Mouse (Mus musculus) hindbrain, embryonic 13.5 days (tissue): ENCODE measurements at regions not wholly inside any gene's neighbourhood (a gene's known extent, or its start where the extent isn't known, plus 50 kb on each side); places are given as distances from the start of the nearest gene placed in this dataset.

Experiments used
- ATAC-seq: fragments of 200-750 bp; cut with Nextera tagmentation; 2 replicates; pipeline ENCODE4 v1.8.0; 2017; ENCODE audit warnings: moderate TSS enrichment; ENCODE audit not compliant: low FRiP score
- H3K27ac ChIP-seq: fragments of 300-500 bp; sonication (generic); 2 replicates; pipeline ENCODE4 v1.5.1; 2015; ENCODE audit warnings: inconsistent platforms, mild to moderate bottlenecking, moderate library complexity
- H3K27me3 ChIP-seq: fragments of 300-500 bp; sonication (generic); 2 replicates; pipeline ENCODE4 v1.6.1; 2015; ENCODE audit warnings: mild to moderate bottlenecking, inconsistent platforms
- H3K36me3 ChIP-seq: fragments of 300-500 bp; sonication (generic); 2 replicates; pipeline ENCODE4 v1.6.1; 2015; ENCODE audit warnings: mild to moderate bottlenecking, inconsistent platforms
- H3K4me1 ChIP-seq: fragments of 300-500 bp; sonication (generic); replicated peaks from 2 replicates; pipeline ENCODE4 v1.6.1; 2015; ENCODE audit warnings: inconsistent platforms
- H3K4me2 ChIP-seq: fragments of 300-500 bp; sonication (generic); 2 replicates; pipeline ENCODE4 v1.6.1; 2015; ENCODE audit warnings: inconsistent platforms, mild to moderate bottlenecking, moderate library complexity
- H3K4me3 ChIP-seq: fragments of 300-500 bp; sonication (generic); 2 replicates; pipeline ENCODE4 v1.5.1; 2015; ENCODE audit warnings: mild to moderate bottlenecking, inconsistent platforms
- H3K9ac ChIP-seq: fragments of 300-500 bp; sonication (generic); 2 replicates; pipeline ENCODE4 v1.6.1; 2015; ENCODE audit warnings: mild to moderate bottlenecking, inconsistent platforms
- H3K9me3 ChIP-seq: fragments of 300-500 bp; sonication (generic); 2 replicates; pipeline ENCODE4 v1.6.1; 2016; ENCODE audit warnings: inconsistent platforms
- WGBS: fragments of 180-500 bp; shearing (Covaris S2); methylation state at CpG from one replicate; pipeline ENCODE4 v1.1.7; 2015; 5-methylcytosine and 5-hydroxymethylcytosine counted together

DNA sequence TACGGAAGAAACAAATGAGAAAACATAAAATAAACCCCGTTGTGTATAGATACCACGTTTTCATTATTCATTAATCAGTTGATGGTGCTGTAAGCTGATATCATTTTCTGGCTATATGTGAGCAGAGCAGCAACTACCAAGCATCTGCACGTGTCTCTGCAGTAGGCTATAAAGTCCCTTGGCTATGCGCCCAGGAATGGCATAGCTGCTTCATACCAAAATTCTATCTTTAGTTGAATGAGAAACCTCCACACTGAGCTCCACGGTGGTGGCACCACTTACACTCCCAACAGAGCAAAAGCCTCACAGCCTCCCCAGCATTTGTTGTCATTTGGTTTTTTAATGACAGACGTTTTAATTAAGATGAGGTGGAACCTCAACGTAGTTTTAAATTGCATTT lies 944.4 kb downstream of the Ttll7 start:
- Histone ChIP-seq H3K36me3 (no peaks in the 10 kb centered on the region), H3K9me3 (no peaks in the 10 kb centered on the region), H3K4me1 (no peaks in the 10 kb centered on the region), H3K9ac (no peak overlapping the region), H3K4me2 (no peak overlapping the region), H3K4me3 (no peak overlapping the region), H3K27ac (no peak overlapping the region), H3K27me3 (no peaks in the 10 kb centered on the region)
- WGBS = 84% methylated on average over 8 of the region's 8 CpGs
- no peak for ATAC-seq

- no peak for ATAC-seq
These were observed 942.9 kb downstream of the Ttll7 start for GRCm38 (mm10) chr3:147795116-147795515.

GRCm38 (mm10) chr3:147786555-147786954 lies 934.4 kb downstream of the Ttll7 start:
- no peak for ATAC-seq
- WGBS = 72% methylated on average over 2 of the region's 2 CpGs
- Histone ChIP-seq H3K9me3 (no peaks in the 10 kb centered on the region), H3K4me1 (no peaks in the 10 kb centered on the region), H3K4me3 (no peak overlapping the region), H3K27me3 (no peaks in the 10 kb centered on the region), H3K36me3 (no peaks in the 10 kb centered on the region), H3K27ac (no peak overlapping the region), H3K4me2 (no peak overlapping the region), H3K9ac (no peak overlapping the region)

More at GRCm38 (mm10) chr3:147795116-147795515, 942.9 kb downstream of the Ttll7 start:
- H3K9me3 ChIP-seq = no peaks in the 10 kb centered on the region
- H3K4me1 ChIP-seq = no peaks in the 10 kb centered on the region
- no peak overlapping the region for H3K9ac ChIP-seq
- H3K27me3 ChIP-seq = no peaks in the 10 kb centered on the region
- no peaks in the 10 kb centered on the region for H3K36me3 ChIP-seq
- no peak overlapping the region for H3K27ac ChIP-seq
- H3K4me3 ChIP-seq = no peak overlapping the region
- no peak overlapping the region for H3K4me2 ChIP-seq

GRCm38 (mm10) chr3:147750842-147751191 lies 898.6 kb downstream of the Ttll7 start:
- Histone ChIP-seq H3K9ac (no peak overlapping the region), H3K4me3 (no peak overlapping the region), H3K36me3 (no peaks in the 10 kb centered on the region), H3K4me1 (peaks cover 6% of the 10 kb centered on the region; the same call in 1 of the 2 replicates), H3K4me2 (no peak overlapping the region), H3K9me3 (no peaks in the 10 kb centered on the region), H3K27me3 (no peaks in the 10 kb centered on the region), H3K27ac (no peak overlapping the region)
- no peak for ATAC-seq
- 51% methylated on average over 1 of the region's 1 CpGs for WGBS

DNA sequence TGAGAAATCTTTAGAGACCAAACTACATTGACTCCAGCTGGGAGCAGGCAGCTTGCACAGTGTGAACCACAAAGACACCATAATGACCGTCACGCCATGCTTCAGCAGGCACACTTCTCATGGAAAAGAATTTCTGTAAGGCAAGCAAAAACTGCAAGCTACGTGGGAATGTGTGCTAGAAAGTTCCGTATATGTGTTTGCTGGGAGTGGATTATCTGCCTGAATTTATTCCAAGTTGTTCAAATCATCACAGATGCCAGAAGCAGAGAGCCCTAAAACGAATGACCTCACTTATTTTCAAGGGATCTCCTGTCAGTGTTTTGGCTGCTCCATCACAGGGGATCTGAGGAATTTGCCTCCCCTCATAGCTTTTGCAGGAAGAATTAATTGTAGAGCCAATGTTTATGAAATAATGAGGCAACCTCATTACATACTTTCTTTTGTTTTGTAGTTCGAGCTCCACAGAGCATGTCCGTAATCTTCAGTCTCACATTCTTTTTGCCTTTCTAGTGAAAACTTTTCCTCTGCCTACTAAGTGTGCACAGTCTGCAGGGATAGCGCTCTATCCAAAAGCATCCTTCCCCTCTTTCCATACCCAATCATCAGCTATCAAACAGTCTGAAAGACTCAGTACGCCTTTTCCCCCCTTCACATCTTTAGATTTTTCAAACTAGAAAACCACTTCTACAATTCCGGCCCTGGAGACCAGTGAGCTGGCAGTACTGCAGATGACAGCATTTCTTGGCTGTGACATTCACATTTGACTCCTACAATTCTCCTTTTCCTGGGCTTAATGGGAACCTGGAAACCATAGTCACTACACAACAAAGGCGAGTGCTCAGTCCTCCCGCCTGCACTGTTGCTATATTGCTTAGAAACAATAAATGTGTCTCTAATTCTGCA lies 898.0 kb downstream of the Ttll7 start:
- Histone ChIP-seq H3K36me3 (no peaks in the 10 kb centered on the region), H3K4me3 (no peak overlapping the region), H3K4me1 (peaks cover 6% of the 10 kb centered on the region; the same call in 1 of the 2 replicates), H3K9me3 (no peaks in the 10 kb centered on the region), H3K9ac (no peak overlapping the region), H3K27me3 (no peaks in the 10 kb centered on the region), H3K27ac (no peak overlapping the region), H3K4me2 (no peak overlapping the region)
- 43% methylated on average over 12 of the region's 12 CpGs for WGBS
- no peak for ATAC-seq

DNA sequence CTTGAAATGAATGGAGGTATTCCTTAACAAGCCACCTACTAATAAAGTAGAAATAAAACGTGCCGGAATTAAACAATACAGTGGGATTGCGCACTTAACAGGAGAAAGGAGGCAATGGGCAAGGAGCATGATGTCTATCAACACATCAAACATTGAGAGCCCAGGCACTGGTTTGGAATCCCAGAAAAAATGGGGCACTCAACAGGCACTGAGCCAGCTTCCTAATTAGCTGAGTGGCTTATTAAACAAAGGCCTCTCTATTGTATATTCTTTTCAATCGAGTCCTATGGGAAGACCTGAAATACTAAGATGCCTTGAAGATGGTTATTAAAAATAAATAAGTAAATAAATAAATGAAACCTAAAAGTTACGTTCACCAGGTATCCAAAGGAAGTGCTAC lies 897.3 kb downstream of the Ttll7 start:
- no peaks in the 10 kb centered on the region for H3K27me3 ChIP-seq
- no peak overlapping the region for H3K9ac ChIP-seq
- H3K27ac ChIP-seq = no peak overlapping the region
- no peaks in the 10 kb centered on the region for H3K36me3 ChIP-seq
- WGBS = 68% methylated on average over 5 of the region's 5 CpGs
- peaks cover 6% of the 10 kb centered on the region; the same call in 1 of the 2 replicates for H3K4me1 ChIP-seq
- no peak for ATAC-seq
- H3K9me3 ChIP-seq = no peaks in the 10 kb centered on the region
- H3K4me3 ChIP-seq = no peak overlapping the region
- H3K4me2 ChIP-seq = no peak overlapping the region

- H3K4me3 ChIP-seq = no peak overlapping the region
- no peaks in the 10 kb centered on the region for H3K9me3 ChIP-seq
- H3K9ac ChIP-seq = no peak overlapping the region
- 76% methylated on average over 6 of the region's 6 CpGs for whole genome bisulfite sequencing
- H3K27me3 ChIP-seq = no peaks in the 10 kb centered on the region
- ATAC-seq = no peak
- no peaks in the 10 kb centered on the region for H3K4me1 ChIP-seq
- H3K4me2 ChIP-seq = no peak overlapping the region
- no peak overlapping the region for H3K27ac ChIP-seq
- H3K36me3 ChIP-seq = no peaks in the 10 kb centered on the region
These were observed 884.7 kb downstream of the Ttll7 start for GRCm38 (mm10) chr3:147736673-147737439.

DNA sequence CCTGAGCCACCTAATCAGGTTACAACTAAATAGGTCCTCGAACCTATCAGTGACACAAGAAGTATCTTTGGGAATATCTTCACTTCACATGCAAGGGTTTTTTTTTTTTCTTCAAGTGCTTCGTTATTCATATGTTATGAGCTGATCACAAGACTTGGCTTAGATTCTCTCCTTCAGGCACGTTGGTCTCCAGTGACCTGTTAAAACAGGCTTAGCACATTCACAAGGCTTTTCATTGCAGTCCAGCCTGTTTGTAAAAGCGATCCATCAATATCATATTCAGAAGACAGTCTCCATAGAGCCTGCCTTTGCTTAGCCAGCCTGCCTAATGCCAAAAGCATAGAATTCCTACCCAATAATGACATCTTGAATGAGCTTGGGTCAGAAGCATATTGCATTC lies 864.2 kb downstream of the Ttll7 start:
- no peak overlapping the region for H3K27ac ChIP-seq
- no peaks in the 10 kb centered on the region for H3K9me3 ChIP-seq
- no peaks in the 10 kb centered on the region for H3K27me3 ChIP-seq
- H3K4me1 ChIP-seq = no peaks in the 10 kb centered on the region
- H3K36me3 ChIP-seq = no peaks in the 10 kb centered on the region
- ATAC-seq = no peak
- 84% methylated on average over 4 of the region's 4 CpGs for WGBS
- H3K4me2 ChIP-seq = no peak overlapping the region
- H3K4me3 ChIP-seq = no peak overlapping the region
- H3K9ac ChIP-seq = no peak overlapping the region

DNA sequence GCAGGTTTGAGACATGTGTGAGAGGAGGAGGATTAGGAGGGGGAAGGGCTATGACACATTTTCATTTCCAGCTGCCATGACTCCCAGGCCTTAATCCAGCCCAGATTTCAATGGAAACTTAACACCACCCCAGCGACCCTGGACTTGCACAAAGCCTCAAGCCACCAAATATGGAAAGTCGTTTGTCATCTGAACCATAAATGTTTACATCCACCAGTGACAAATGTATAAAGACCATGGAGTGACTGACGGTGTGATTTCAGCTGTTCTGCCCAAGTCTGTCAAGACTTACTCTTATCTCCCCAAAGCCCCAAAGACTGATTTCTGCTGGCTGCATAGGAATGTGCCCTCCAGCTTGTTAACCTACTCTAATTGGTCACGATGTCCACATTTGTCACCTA lies 855.2 kb downstream of the Ttll7 start:
- no peaks in the 10 kb centered on the region for H3K4me1 ChIP-seq
- no peak for ATAC-seq
- H3K36me3 ChIP-seq = no peaks in the 10 kb centered on the region
- no peak overlapping the region for H3K4me3 ChIP-seq
- H3K27ac ChIP-seq = no peak overlapping the region
- no peaks in the 10 kb centered on the region for H3K27me3 ChIP-seq
- H3K9ac ChIP-seq = no peak overlapping the region
- H3K9me3 ChIP-seq = no peaks in the 10 kb centered on the region
- WGBS = 64% methylated on average over 4 of the region's 4 CpGs
- no peak overlapping the region for H3K4me2 ChIP-seq

DNA sequence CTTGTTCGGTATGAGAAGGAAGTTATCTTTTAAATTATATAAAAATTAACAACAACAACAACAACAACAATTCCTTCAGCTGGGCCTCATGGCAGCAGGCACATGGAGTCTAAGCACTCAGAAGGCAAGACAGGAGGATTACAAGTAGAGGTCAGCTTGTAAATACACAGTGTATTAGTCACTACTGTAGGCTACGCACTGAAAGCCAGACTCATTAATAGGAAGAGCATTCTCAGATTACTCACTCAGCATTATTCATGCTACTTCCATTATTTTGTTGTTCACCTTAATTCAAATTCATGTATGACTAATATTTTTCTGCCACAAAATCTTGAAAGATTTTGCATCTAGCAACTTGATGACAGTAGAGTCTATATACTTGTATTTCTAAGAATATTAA lies 831.6 kb downstream of the Ttll7 start:
- Histone ChIP-seq H3K9me3 (no peaks in the 10 kb centered on the region), H3K4me3 (no peak overlapping the region), H3K9ac (no peak overlapping the region), H3K27ac (no peak overlapping the region), H3K27me3 (no peaks in the 10 kb centered on the region), H3K4me2 (no peak overlapping the region), H3K4me1 (no peaks in the 10 kb centered on the region), H3K36me3 (no peaks in the 10 kb centered on the region)
- 92% methylated on average over 2 of the region's 2 CpGs for WGBS
- no peak for ATAC-seq

GRCm38 (mm10) chr3:147680299-147680698 lies 828.1 kb downstream of the Ttll7 start:
- Histone ChIP-seq H3K9ac (no peak overlapping the region), H3K4me2 (no peak overlapping the region), H3K27me3 (no peaks in the 10 kb centered on the region), H3K4me3 (no peak overlapping the region), H3K9me3 (no peaks in the 10 kb centered on the region), H3K36me3 (no peaks in the 10 kb centered on the region), H3K27ac (no peak overlapping the region), H3K4me1 (no peaks in the 10 kb centered on the region)
- ATAC-seq = no peak
- WGBS = 29% methylated on average over 1 of the region's 1 CpGs

- Histone ChIP-seq H3K36me3 (no peaks in the 10 kb centered on the region), H3K9me3 (no peaks in the 10 kb centered on the region), H3K4me1 (no peaks in the 10 kb centered on the region), H3K4me3 (no peak overlapping the region), H3K9ac (no peak overlapping the region), H3K4me2 (no peak overlapping the region), H3K27me3 (no peaks in the 10 kb centered on the region), H3K27ac (no peak overlapping the region)
- 77% methylated on average over 3 of the region's 3 CpGs for WGBS
- no peak for ATAC-seq
These were observed 810.4 kb downstream of the Ttll7 start for GRCm38 (mm10) chr3:147662572-147662971.
